In the genomic region with DNA sequence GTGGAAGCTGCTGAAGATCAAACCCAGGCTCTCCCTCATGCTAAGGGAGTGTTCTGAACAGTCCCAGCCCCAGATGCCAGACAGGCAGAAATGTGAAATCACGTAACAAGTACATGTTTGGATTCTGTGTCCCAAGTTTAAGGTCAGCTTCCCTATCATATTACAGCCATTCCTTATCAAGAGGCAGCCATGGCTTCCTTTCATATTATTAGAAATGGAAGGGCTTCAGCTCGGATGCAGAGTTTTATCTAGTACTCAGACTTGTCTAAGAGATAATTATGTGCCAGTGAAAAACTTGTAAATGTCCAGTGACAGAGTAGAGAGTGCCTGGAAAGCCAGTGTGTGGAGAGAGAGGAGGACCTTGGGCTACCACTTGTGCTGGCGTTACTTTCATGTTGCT, we compare ENCODE assay signal across 26 mouse cellular contexts. TPM values are rescaled to one million over a fixed set of nuclear protein-coding genes. Genes with fewer than 3 reads are reported as not detected.
DNase-seq lines count a peak whose midpoint lies in the region; ATAC-seq lines count a peak whose summit lies in the region.
"Had no signal": no experiment of that assay in that cellular context is flagged by ENCODE, and none has a peak within 500 bp of the region (broad histone marks: within the 10 kb centered on the region; RNA-seq: fewer than 3 reads in every experiment).

No protein-coding gene starts in this region.

- intact Hi-C loops in heart, postnatal 10 days (cut with DNase I): loop anchor here (5.0 to 10.0 kb wide), 4 partner anchors 194 to 1144 kb away; no protein-coding TSS in a partner anchor

- DNase-seq in lung, adult 18-20 months: peak; percentile 20 to 38
- no peak for DNase-seq in lung, postnatal 4 days
- DNase-seq in heart, postnatal 10 days: peak; percentile 49 to 54
- peak; percentile 36 for DNase-seq in lung, postnatal 10 days
- no peak for DNase-seq in embryonic facial prominence, embryonic 10.5 days (ENCODE audit: low spot score)
- DNase-seq in thymus, postnatal 36 days: no peak
- DNase-seq: adrenal gland, adult 2 months; B cell, adult 2 months; cerebellum, adult 18-20 months; cerebellum, postnatal 36 days; embryo, embryonic 11 days; kidney, adult 8-10 months; kidney, postnatal 10 days; liver; spleen, adult 18-20 months had no signal

- H3K4me2 ChIP-seq in forebrain, embryonic 12.5 days: no peak overlapping the region
- H3K4me2 ChIP-seq: intestine, embryonic 15.5 days; liver, embryonic 15.5 days; midbrain, embryonic 12.5 days had no signal

- no peaks in the 10 kb centered on the region for H3K9me3 ChIP-seq in forebrain, embryonic 12.5 days
- no peaks in the 10 kb centered on the region for H3K9me3 ChIP-seq in embryonic facial prominence, embryonic 10.5 days
- H3K9me3 ChIP-seq: G1E; hindbrain, embryonic 10.5 days; intestine, embryonic 15.5 days; limb, embryonic 10.5 days; liver, embryonic 15.5 days; midbrain, embryonic 12.5 days had no signal

- no peak for ATAC-seq in forebrain, embryonic 12.5 days (ENCODE audit: low FRiP score)
- ATAC-seq: forebrain, embryonic 14.5 days; hindbrain, embryonic 16.5 days; intestine, embryonic 15.5 days; Patski had no signal

- H3K27me3 ChIP-seq in forebrain, embryonic 12.5 days: no peaks in the 10 kb centered on the region
- H3K27me3 ChIP-seq in embryonic facial prominence, embryonic 10.5 days (replicated peaks; ENCODE audit: low read depth, poor library complexity, severe bottlenecking): no peaks in the 10 kb centered on the region
- H3K27me3 ChIP-seq: CH12.LX; intestine, embryonic 15.5 days; liver, embryonic 15.5 days; midbrain, embryonic 12.5 days had no signal

- H3K27ac ChIP-seq in forebrain, embryonic 12.5 days: no peak overlapping the region
- H3K27ac ChIP-seq in embryonic facial prominence, embryonic 10.5 days (replicated peaks): no peak overlapping the region
- H3K27ac ChIP-seq: hindbrain, embryonic 10.5 days; intestine, embryonic 15.5 days; limb, embryonic 10.5 days; liver, embryonic 15.5 days; midbrain, embryonic 12.5 days had no signal

- no peaks in the 10 kb centered on the region for H3K4me1 ChIP-seq in forebrain, embryonic 12.5 days
- H3K4me1 ChIP-seq in embryonic facial prominence, embryonic 10.5 days: no peaks in the 10 kb centered on the region
- H3K4me1 ChIP-seq: hindbrain, embryonic 10.5 days; intestine, embryonic 15.5 days; limb, embryonic 10.5 days; liver, embryonic 15.5 days; midbrain, embryonic 12.5 days had no signal

- WGBS in forebrain, embryonic 12.5 days: 71% methylated on average over 3 of the region's 3 CpGs
- whole genome bisulfite sequencing in embryonic facial prominence, embryonic 10.5 days: 75% methylated on average over 3 of the region's 3 CpGs

- no peaks in the 10 kb centered on the region for H3K36me3 ChIP-seq in forebrain, embryonic 12.5 days (replicated peaks)
- H3K36me3 ChIP-seq in embryonic facial prominence, embryonic 10.5 days (replicated peaks): no peaks in the 10 kb centered on the region
- H3K36me3 ChIP-seq: G1E; hindbrain, embryonic 10.5 days; intestine, embryonic 15.5 days; limb, embryonic 10.5 days; liver, embryonic 15.5 days; midbrain, embryonic 12.5 days had no signal

- no peak overlapping the region for H3K4me3 ChIP-seq in forebrain, embryonic 12.5 days (replicated peaks)
- no peak overlapping the region for H3K4me3 ChIP-seq in embryonic facial prominence, embryonic 10.5 days
- H3K4me3 ChIP-seq: hindbrain, embryonic 10.5 days; intestine, embryonic 15.5 days; limb, embryonic 10.5 days; liver, embryonic 15.5 days; midbrain, embryonic 12.5 days had no signal

- H3K9ac ChIP-seq in forebrain, embryonic 12.5 days: no peak overlapping the region
- H3K9ac ChIP-seq: intestine, embryonic 15.5 days; liver, embryonic 15.5 days; midbrain, embryonic 12.5 days had no signal

RNA-seq across cellular contexts. Expression of gene Tnfsf13b, which starts 34.6 kb away (rescaled TPM):
- 1 to 10 TPM; 3.9 to 6.4 TPM for total RNA-seq in heart, postnatal 10 days (2021)
- polyA plus RNA-seq in forebrain, embryonic 12.5 days (2016; fragmentation: Nextera tagmentation; extraction: Ambion mirVana): 0.18 and 0.23 TPM in 2 replicates
- 0.08 TPM in 1 of 2 replicates, not detected in the other for polyA plus RNA-seq in embryonic facial prominence, embryonic 10.5 days (2016; fragmentation: Nextera tagmentation; extraction: Ambion mirVana)
- polyA plus RNA-seq: G1E; limb, embryonic 10.5 days had no signal

Comparison
In these comparisons a context has a peak if more than half of its experiments do, and no peak if none do; other contexts are left out.
1. DNase-seq: peak in lung, adult 18-20 months (2 of 2), heart, postnatal 10 days (2 of 2) and lung, postnatal 10 days (single experiment); none in lung, postnatal 4 days (0 of 2), embryonic facial prominence, embryonic 10.5 days (single experiment) and thymus, postnatal 36 days (0 of 2).